Mouse (Mus musculus) ES-E14 (cell line): ENCODE data around the gene Arfip1.

Source experiments
- CHD2 ChIP-seq: IDR thresholded peaks from 2 replicates; pipeline ENCODE4 v1.6.1; 2014; ENCODE audit warnings: mild to moderate bottlenecking, low read depth, low read length, inconsistent platforms
- HCFC1 ChIP-seq: IDR thresholded peaks from 2 replicates; pipeline ENCODE4 v1.6.1; 2012; ENCODE audit warnings: low read length, inconsistent platforms, borderline replicate concordance; ENCODE audit not compliant: insufficient read depth
- ZC3H11A ChIP-seq: IDR thresholded peaks from 2 replicates; pipeline ENCODE4 v1.6.1; 2012; ENCODE audit warnings: low read depth, mild to moderate bottlenecking, inconsistent platforms, low read length, borderline replicate concordance

- TF ChIP-seq CHD2 = no peak
- TF ChIP-seq HCFC1 = no peak
- TF ChIP-seq ZC3H11A = no peak
These were observed 15.7 kb upstream of the Arfip1 start for GRCm38 (mm10) chr3:84597996-84598734.
